Mouse (Mus musculus) heart, postnatal 0 days (tissue): ENCODE data around the gene Tbxas1.

Experiments used
- CTCF ChIP-seq: IDR thresholded peaks from 2 replicates; pipeline ENCODE4 v1.5.1; 2016; ENCODE audit warnings: antibody characterized with exemption, control low read depth, low read depth
- EP300 ChIP-seq: IDR thresholded peaks from 2 replicates; pipeline ENCODE4 v1.6.1; 2016; ENCODE audit warnings: antibody characterized with exemption, low read depth

DNA sequence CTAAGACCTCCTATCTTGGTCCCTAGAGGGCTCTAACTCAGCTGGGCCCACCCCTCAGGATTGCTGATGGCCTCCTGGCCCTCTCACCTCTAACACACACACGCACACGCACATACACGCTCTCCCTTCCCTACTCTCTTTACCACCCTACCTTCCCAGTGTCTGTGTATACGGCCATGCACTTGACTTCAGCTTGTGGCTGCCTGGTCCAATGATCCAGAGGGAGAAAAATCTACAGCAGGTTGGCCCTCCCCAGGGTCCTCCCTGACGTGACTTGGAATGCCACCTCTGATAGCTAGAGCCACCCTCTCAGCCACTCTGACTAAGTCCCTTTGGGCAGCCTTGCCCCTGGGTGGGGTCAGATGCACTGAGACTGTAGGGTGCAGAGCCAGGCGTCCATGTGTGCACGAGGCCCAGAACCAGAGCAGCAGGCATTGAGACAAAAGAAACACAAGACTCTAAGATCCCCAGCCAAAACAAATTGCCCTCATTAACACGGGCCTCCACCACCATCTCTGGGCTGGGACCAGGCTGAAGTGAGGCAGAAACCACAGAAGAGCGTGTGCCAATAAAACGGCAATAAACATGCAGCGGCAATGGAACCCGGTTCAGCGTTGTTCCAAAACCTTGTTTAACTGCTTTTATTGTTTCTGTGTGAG is 179.1 kb downstream of the Tbxas1 start:
- TF ChIP-seq CTCF (no peak), EP300 (no peak)
